Mouse (Mus musculus): ENCODE results near the gene Ifnar1.

DNA sequence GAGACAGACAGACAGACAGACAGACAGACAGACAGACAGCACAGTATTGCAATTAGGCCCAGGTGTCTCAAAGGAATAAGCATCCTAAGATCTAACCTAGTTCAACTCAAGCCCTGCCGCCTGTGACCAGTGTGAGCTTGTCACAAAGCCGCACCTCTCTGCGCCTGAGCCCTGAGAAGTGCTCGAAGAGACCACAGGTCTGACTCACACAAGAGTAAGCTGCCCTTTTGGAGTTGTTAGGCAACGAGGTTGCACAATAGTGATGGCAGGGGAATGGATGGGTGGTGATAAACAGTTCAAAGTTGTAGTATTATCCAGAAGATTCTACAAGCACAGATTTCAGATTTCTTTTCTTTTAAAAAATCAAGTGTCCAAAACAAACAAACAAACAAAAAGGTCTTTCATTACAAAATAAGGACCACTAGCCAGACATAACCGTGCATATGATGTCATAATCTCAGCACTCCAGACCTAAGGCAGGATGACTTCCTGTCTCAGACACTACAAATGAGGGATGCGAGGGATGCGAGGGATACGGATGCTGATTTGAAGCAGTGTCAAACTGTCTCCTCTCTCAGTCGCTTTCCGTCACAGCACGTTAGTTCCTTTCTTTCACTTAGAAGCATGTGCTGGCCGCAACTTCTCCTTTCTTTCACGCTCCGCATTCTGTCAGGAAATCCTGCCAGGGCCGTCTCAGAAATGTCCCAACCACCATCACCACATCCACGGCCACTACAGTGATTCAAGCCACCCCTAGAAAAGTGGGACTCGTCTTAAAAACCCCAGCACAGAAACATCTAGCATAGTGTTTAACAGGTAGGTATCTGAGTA, 37.7 kb downstream of the Ifnar1 start:
- no peak for TF ChIP-seq CTCF (IDR thresholded peaks at IDR 0.05; ENCODE audit: borderline replicate concordance, insufficient read depth, low read depth, low read length)
- TF ChIP-seq POLR2A (IDR thresholded peaks at IDR 0.05; ENCODE audit: borderline replicate concordance, insufficient read depth, low read length) = no peak

Data from cerebellum, adult 2 months (tissue).